Mouse (Mus musculus) hindbrain, embryonic 12.5 days (tissue): ENCODE data around the gene Trp53i13. TPM values are rescaled to one million over a fixed set of nuclear protein-coding genes. Genes with fewer than 3 reads are reported as not detected.

Experiments
- ATAC-seq: fragments of 200-750 bp; cut with Nextera tagmentation; 2 replicates; pipeline ENCODE4 v1.8.0; 2017; ENCODE audit warnings: moderate TSS enrichment; ENCODE audit not compliant: low FRiP score
- H3K27ac ChIP-seq: fragments of 300-500 bp; sonication (generic); 2 replicates; pipeline ENCODE4 v1.5.1; 2016; ENCODE audit warnings: mild to moderate bottlenecking
- H3K27me3 ChIP-seq: fragments of 300-500 bp; sonication (generic); 2 replicates; pipeline ENCODE4 v1.6.1; 2016; ENCODE audit warnings: mild to moderate bottlenecking
- H3K36me3 ChIP-seq: fragments of 300-500 bp; sonication (generic); 2 replicates; pipeline ENCODE4 v1.6.1; 2016; ENCODE audit warnings: mild to moderate bottlenecking
- H3K4me1 ChIP-seq: fragments of 300-500 bp; sonication (generic); 2 replicates; pipeline ENCODE4 v1.6.1; 2016
- H3K4me2 ChIP-seq: fragments of 300-500 bp; sonication (generic); replicated peaks from 2 replicates; pipeline ENCODE4 v1.6.1; 2016; ENCODE audit warnings: mild to moderate bottlenecking
- H3K4me3 ChIP-seq: fragments of 300-500 bp; sonication (generic); 2 replicates; pipeline ENCODE4 v1.5.1; 2016; ENCODE audit warnings: mild to moderate bottlenecking
- H3K9ac ChIP-seq: fragments of 300-500 bp; sonication (generic); 2 replicates; pipeline ENCODE4 v1.6.1; 2016; ENCODE audit warnings: mild to moderate bottlenecking, moderate library complexity
- H3K9me3 ChIP-seq: fragments of 300-500 bp; sonication (generic); replicated peaks from 2 replicates; pipeline ENCODE4 v1.6.1; 2016; ENCODE audit warnings: mild to moderate bottlenecking
- WGBS: fragments of 180-500 bp; shearing (Covaris S2); methylation state at CpG from one replicate; pipeline ENCODE4 v1.1.7; 2016; 5-methylcytosine and 5-hydroxymethylcytosine counted together
- polyA plus RNA-seq: library from polyadenylated mRNA; unstranded; fragments of >200 nt; fragmentation: Nextera tagmentation; extraction: Ambion mirVana; gene quantifications from 2 replicates; pipeline ENCODE4 v1.2.1, GENCODE M21; 2016

Gene Trp53i13
- polyA plus RNA-seq, 1 experiment from 2014 or later, result 32.3 TPM

DNA sequence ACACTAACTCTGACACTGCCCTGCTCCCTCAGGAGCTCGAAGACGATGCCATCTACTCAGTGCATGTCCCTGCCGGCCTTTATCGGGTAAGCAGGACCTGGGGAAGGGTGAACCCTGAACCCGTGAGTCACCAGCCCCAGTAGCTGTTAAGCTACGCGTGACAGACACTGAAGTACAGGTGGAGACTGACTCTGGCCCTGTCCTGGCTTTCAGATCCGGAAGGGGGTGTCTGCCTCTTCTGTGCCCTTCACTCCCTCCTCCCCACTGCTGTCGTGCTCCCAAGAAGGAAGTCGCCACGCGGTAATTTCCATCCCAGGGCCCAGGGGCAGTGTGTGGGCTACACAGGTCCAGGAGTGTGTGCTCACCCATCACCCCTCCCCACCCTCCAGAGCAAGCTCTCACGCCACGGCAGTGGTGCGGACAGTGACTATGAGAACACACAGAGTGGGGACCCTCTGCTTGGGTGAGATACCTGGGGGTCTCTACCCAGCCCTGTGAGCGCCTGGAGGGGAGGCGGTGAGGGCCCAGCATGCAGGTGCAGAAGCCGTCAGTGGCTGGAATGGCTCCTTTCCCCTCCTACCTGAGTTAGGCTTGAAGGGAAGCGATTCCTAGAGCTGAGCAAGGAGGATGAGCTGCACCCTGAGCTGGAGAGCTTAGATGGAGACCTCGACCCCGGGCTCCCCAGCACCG lies 10.3 kb downstream of the Trp53i13 start:
- H3K9ac ChIP-seq, result no peak overlapping the region
- ATAC-seq, result no peak
- H3K27me3 ChIP-seq, result no peaks in the 10 kb centered on the region
- peaks cover 15% of the 10 kb centered on the region for H3K4me1 ChIP-seq
- no peak overlapping the region for H3K4me3 ChIP-seq
- H3K4me2 ChIP-seq, result no peak overlapping the region
- 87% methylated on average over 22 of the region's 22 CpGs for WGBS
- H3K36me3 ChIP-seq, result peaks cover 56% of the 10 kb centered on the region
- no peaks in the 10 kb centered on the region for H3K9me3 ChIP-seq
- no peak overlapping the region for H3K27ac ChIP-seq

GRCm38 (mm10) chr11:77504377-77504776 lies 11.4 kb downstream of the Trp53i13 start:
- no peak for ATAC-seq
- WGBS, result 95% methylated on average over 19 of the region's 19 CpGs
- peaks cover 24% of the 10 kb centered on the region for H3K4me1 ChIP-seq

GRCm38 (mm10) chr11:77503511-77503910 lies 12.3 kb downstream of the Trp53i13 start:
- no peak for ATAC-seq
- peaks cover 26% of the 10 kb centered on the region for H3K4me1 ChIP-seq
- WGBS, result 67% methylated on average over 3 of the region's 3 CpGs
- H3K4me3 ChIP-seq, result no peak overlapping the region
- no peaks in the 10 kb centered on the region for H3K27me3 ChIP-seq
- no peak overlapping the region for H3K9ac ChIP-seq
- no peaks in the 10 kb centered on the region for H3K9me3 ChIP-seq
- peaks cover 74% of the 10 kb centered on the region for H3K36me3 ChIP-seq
- no peak overlapping the region for H3K27ac ChIP-seq
- no peak overlapping the region for H3K4me2 ChIP-seq

More at GRCm38 (mm10) chr11:77504377-77504776, 11.4 kb downstream of the Trp53i13 start:
- Histone ChIP-seq H3K4me3 (no peak overlapping the region), H3K27ac (no peak overlapping the region), H3K9ac (no peak overlapping the region), H3K36me3 (peaks cover 67% of the 10 kb centered on the region), H3K9me3 (no peaks in the 10 kb centered on the region), H3K27me3 (no peaks in the 10 kb centered on the region), H3K4me2 (no peak overlapping the region)

DNA sequence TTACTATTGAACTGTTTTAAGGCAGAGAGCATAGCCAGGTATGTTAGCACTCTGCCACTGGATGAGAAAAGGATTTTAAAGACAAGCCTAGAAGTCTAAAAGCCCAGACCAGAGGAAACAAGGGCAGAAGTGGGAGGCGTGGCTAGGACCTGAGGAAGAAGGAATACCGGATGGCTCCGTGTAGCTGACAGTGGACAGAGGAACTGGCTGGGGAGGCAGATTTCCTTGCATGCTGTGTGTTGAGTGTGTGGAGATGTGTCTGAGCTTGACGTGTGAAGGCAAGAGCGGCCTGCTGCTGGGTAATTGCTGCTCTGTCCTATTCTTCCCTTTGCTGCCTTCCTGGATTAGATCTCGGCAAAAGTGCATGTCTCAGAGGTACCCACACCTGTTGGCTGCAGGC lies 13.3 kb downstream of the Trp53i13 start:
- Histone ChIP-seq H3K4me1 (peaks cover 31% of the 10 kb centered on the region), H3K9ac (peak overlapping the region; percentile 5; the same call in 1 of the 2 replicates)
- 93% methylated on average over 6 of the region's 6 CpGs for WGBS

DNA sequence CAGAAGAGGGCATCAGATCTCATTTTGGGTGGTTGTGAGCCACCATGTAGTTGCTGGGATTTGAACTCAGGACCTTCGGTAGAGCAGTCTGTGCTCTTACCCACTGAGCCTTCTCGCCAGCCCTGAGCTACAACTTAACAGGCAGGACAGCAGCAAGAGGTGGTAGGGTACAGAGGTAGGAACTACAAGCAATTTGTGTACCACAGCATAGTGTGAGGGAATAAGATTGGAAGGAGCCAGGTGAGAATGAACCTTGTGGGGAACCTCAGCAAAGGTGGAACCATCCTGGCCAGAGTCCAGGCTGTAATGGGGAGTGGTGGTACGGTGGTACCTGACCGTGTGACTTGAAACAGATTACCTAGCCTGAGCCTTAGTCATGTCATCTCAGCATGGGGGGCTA lies 13.8 kb downstream of the Trp53i13 start:
- WGBS, result 94% methylated on average over 4 of the region's 4 CpGs
- Histone ChIP-seq H3K4me1 (peaks cover 36% of the 10 kb centered on the region), H3K36me3 (peaks cover 69% of the 10 kb centered on the region)

More for the DNA sequence above, 13.3 kb downstream of the Trp53i13 start:
- no peak for ATAC-seq
- Histone ChIP-seq H3K4me3 (no peak overlapping the region), H3K36me3 (peaks cover 74% of the 10 kb centered on the region), H3K4me2 (no peak overlapping the region), H3K27ac (no peak overlapping the region), H3K27me3 (no peaks in the 10 kb centered on the region), H3K9me3 (no peaks in the 10 kb centered on the region)

DNA sequence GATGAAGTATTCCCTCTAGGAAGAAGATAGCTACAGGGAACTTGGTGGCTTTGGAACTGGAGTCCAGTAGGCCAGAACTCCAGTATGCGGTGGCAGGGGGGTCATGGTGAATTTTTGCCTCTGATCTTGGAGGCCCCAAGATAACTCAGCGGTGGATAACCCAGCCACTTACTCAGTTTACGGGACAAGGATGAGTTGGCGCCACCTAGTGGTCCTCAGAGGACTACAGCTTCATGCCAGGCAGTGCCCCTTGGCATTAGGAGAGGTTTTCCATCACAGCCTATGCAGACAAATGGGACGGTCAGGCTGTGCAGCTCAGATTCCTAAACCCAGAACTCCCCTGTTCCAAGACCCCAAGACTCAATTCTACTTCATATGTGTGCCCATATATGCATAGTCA lies 14.4 kb downstream of the Trp53i13 start:
- WGBS, result 21% methylated on average over 5 of the region's 5 CpGs
- H3K4me1 ChIP-seq, result peaks cover 39% of the 10 kb centered on the region
- no peaks in the 10 kb centered on the region for H3K9me3 ChIP-seq
- no peak overlapping the region for H3K4me3 ChIP-seq
- H3K36me3 ChIP-seq, result peaks cover 63% of the 10 kb centered on the region
- H3K27me3 ChIP-seq, result no peaks in the 10 kb centered on the region
- no peak overlapping the region for H3K4me2 ChIP-seq
- no peak overlapping the region for H3K9ac ChIP-seq
- ATAC-seq, result no peak
- H3K27ac ChIP-seq, result peak overlapping the region; percentile 26; the same call in 1 of the 2 replicates

More for the DNA sequence above, 13.8 kb downstream of the Trp53i13 start:
- ATAC-seq, result no peak
- Histone ChIP-seq H3K9ac (no peak overlapping the region), H3K27ac (no peak overlapping the region), H3K9me3 (no peaks in the 10 kb centered on the region), H3K4me2 (no peak overlapping the region), H3K4me3 (no peak overlapping the region), H3K27me3 (no peaks in the 10 kb centered on the region)

DNA sequence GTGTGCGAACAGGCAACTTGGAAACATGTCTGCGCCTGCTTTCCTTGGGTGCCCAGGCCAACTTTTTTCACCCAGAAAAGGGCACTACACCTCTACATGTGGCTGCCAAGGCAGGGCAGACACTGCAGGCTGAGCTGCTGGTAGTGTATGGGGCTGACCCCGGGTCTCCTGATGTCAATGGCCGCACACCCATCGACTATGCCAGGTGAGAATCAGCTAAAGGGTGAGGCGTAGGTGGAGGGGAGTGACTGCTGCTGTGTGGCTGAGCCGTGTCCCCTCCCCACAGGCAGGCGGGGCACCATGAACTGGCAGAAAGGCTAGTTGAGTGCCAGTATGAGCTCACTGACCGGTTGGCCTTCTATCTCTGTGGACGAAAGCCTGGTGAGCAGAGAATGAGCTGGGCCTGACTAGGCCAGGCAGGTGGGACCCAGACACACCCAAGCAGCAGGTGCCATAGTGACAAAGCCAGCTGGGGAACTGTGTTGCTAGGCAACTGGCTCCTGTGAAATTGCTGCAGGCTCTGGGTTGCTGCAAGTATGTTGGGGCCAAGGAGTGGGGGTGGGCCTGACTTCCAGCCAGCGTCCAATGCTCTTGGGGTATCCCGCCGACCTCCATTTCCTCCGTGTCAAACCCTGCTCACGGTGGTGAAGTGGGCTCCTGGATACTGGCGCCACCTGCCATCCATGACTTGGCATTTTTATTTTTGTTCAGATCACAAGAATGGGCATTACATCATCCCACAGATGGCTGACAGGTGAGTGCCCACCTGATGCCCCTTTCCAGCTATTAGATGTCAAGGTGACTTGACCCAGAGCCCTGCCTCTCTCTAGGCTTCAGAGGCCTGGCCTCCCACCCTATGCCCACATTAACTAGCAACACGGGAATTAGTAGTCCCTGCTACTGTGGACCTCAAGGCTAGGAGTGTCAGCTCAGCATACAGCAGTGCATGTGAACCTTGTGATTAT lies 15.1 kb downstream of the Trp53i13 start:
- peak overlapping the region; percentile 26; the same call in 1 of the 2 replicates for H3K27ac ChIP-seq
- WGBS, result 81% methylated on average over 17 of the region's 17 CpGs
- ATAC-seq, result no peak
- no peaks in the 10 kb centered on the region for H3K27me3 ChIP-seq
- peaks cover 58% of the 10 kb centered on the region for H3K36me3 ChIP-seq
- H3K4me2 ChIP-seq, result no peak overlapping the region
- no peak overlapping the region for H3K4me3 ChIP-seq
- no peaks in the 10 kb centered on the region for H3K9me3 ChIP-seq
- H3K9ac ChIP-seq, result no peak overlapping the region
- peaks cover 46% of the 10 kb centered on the region for H3K4me1 ChIP-seq

GRCm38 (mm10) chr11:77499354-77499753 lies 16.4 kb downstream of the Trp53i13 start:
- Histone ChIP-seq H3K4me2 (no peak overlapping the region), H3K27me3 (no peaks in the 10 kb centered on the region), H3K4me3 (no peak overlapping the region), H3K9ac (0 out of 2 replicates have a peak overlapping the region, but pooled peaks have one; percentile 9), H3K36me3 (peaks cover 45% of the 10 kb centered on the region), H3K27ac (no peak overlapping the region), H3K4me1 (peaks cover 58% of the 10 kb centered on the region), H3K9me3 (no peaks in the 10 kb centered on the region)
- whole genome bisulfite sequencing, result 85% methylated on average over 7 of the region's 7 CpGs
- ATAC-seq, result no peak

- peaks cover 64% of the 10 kb centered on the region for H3K4me1 ChIP-seq
- no peaks in the 10 kb centered on the region for H3K9me3 ChIP-seq
- H3K9ac ChIP-seq, result 0 out of 2 replicates have a peak overlapping the region, but pooled peaks have one; percentile 8
- no peak overlapping the region for H3K4me3 ChIP-seq
- no peaks in the 10 kb centered on the region for H3K27me3 ChIP-seq
- peak overlapping the region; percentile 57 for H3K27ac ChIP-seq
- WGBS, result 73% methylated on average over 12 of the region's 12 CpGs
- peaks cover 36% of the 10 kb centered on the region for H3K36me3 ChIP-seq
- H3K4me2 ChIP-seq, result no peak overlapping the region
- no peak for ATAC-seq
These were observed 17.3 kb downstream of the Trp53i13 start for GRCm38 (mm10) chr11:77498261-77499139.

DNA sequence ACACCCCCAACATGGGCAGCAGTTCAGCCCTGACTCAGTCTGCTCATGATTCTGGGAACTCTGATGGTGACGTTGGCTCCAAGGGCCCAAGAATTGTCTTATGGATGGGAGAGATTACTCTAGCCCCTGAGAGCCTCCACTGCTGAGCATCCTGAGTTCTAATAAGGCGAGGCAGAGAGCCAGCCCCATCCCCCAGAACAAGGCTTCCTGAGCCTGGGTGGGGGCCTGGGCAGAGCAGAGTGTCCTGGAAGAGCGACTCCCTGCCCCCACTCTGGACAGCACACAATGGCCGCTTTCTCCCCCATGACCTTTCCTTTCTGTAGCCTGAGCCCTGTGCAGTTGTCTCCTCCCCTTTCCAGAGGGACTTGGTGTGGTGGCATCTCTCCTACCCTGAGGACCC lies 17.9 kb downstream of the Trp53i13 start:
- WGBS, result 16% methylated on average over 4 of the region's 4 CpGs
- Histone ChIP-seq H3K9me3 (no peaks in the 10 kb centered on the region), H3K4me3 (no peak overlapping the region), H3K4me1 (peaks cover 64% of the 10 kb centered on the region), H3K4me2 (no peak overlapping the region), H3K9ac (no peak overlapping the region), H3K36me3 (peaks cover 30% of the 10 kb centered on the region), H3K27ac (peak overlapping the region; percentile 57), H3K27me3 (no peaks in the 10 kb centered on the region)
- no peak for ATAC-seq

- Histone ChIP-seq H3K27ac (peak overlapping the region; percentile 57), H3K4me1 (peaks cover 66% of the 10 kb centered on the region), H3K36me3 (peaks cover 25% of the 10 kb centered on the region), H3K4me2 (no peak overlapping the region), H3K27me3 (no peaks in the 10 kb centered on the region), H3K9ac (no peak overlapping the region), H3K9me3 (no peaks in the 10 kb centered on the region), H3K4me3 (no peak overlapping the region)
- 15% methylated on average over 6 of the region's 6 CpGs for WGBS
- ATAC-seq, result no peak
These were observed 18.4 kb downstream of the Trp53i13 start for GRCm38 (mm10) chr11:77497341-77497756.
